Mouse (Mus musculus) spleen, postnatal 10 days (tissue): ENCODE measurements at regions not wholly inside any gene's neighbourhood (a gene's known extent, or its start where the extent isn't known, plus 50 kb on each side); places are given as distances from the start of the nearest gene placed in this dataset.
"Not testable (repeated sequence)": the region's sequence is repeated elsewhere in the genome, so short reads cannot be mapped to it uniquely, and the experiment has no call there.

Experiments used
- DNase-seq, 2 experiments: peaks; one replicate each; pipeline ENCODE4 v3.0.0; 2021 to 2022; ENCODE audit warnings: low spot score in 2 of 2

DNA sequence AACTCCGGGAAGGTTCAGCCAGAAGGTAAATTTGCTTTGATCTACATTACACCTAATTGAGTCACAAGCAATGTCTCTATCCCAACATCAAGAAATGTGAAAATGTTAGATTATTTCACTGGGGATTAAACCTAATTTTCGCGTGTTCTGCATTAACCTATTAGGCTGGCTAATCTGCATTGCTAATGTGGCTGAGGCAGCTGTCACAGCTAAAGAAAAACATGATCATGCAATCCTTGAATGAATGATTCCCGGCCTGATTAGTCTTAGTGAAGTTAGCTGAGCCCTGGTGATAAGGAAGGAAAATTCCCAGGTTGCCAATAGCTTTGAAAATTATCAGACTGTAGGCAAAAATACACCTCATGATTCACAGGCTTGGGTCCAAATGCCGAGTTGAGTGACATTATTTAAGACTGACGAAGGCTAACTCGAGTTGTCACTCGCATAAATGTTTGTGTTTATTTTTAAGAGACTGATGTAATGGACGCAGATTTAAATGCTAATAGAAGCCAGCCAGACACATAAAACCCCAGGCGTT is 131.5 kb upstream of the Kiz start:
- no peak for DNase-seq

- no peak for DNase-seq
Measured at GRCm38 (mm10) chr2:146724924-146725555, 130.6 kb upstream of the Kiz start.

GRCm38 (mm10) chr2:146728693-146729092 is 127.0 kb upstream of the Kiz start:
- DNase-seq, result no peak

GRCm38 (mm10) chr2:146731081-146731480 is 124.6 kb upstream of the Kiz start:
- no peak for DNase-seq

GRCm38 (mm10) chr2:146732891-146733290 is 122.8 kb upstream of the Kiz start:
- DNase-seq, result not testable (repeated sequence)

DNA sequence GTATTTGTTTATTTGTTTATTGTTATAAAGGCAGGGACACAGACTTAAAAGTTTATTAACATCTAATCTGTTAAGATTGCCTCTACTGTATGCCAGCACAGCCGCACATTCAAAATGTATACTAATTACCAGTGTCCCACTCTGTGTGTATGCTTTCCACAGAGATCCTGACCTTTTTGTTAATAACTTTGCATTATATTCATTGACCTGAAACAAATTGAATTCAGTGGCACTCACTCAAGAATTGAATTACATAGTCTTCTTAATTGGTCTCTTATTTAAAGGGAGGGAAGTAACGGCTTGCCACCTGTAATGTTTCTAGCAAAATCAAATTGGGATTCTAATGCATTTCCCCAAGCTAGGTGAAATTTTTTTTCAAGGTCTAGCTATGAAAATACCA is 111.3 kb upstream of the Kiz start:
- no peak for DNase-seq

GRCm38 (mm10) chr2:146745012-146745682 is 110.5 kb upstream of the Kiz start:
- DNase-seq, result no peak

DNA sequence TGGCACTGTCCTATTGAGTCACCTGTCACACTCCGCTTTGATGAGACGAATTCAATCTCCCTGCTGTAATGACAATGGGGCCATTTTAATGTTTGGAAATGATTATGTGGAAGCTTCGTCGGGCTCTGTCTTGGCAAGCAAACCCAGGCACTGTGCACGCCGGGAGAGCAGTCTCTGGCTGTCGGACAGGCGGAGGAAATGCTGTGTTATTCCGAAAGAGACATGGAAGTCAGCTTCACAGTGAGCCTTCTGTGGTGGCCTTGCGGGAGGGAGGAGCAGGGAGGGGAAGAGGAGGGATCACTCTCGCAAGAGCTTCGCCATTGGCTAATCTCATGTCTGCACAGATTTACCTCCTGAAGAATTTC is 110.0 kb upstream of the Kiz start:
- DNase-seq, result no peak

DNA sequence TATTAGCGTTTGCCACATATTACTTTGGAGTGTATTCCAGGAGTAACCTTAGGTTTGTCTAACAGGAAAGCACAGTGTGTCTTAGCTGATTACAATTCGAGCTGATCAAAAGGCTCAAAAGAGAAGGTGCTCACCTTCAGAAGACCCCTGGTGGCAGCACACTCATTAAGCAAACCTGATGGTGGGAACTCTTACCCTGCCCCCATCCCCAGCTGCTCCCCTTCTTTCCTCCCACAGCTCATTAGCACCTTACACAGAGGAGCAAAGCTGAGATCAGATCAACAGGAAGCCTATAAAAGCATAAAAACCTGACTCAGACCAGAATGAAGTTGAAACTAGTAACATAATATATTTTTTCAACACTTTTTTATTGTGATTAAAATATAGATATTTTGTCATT is 101.7 kb upstream of the Kiz start:
- DNase-seq, result no peak

DNA sequence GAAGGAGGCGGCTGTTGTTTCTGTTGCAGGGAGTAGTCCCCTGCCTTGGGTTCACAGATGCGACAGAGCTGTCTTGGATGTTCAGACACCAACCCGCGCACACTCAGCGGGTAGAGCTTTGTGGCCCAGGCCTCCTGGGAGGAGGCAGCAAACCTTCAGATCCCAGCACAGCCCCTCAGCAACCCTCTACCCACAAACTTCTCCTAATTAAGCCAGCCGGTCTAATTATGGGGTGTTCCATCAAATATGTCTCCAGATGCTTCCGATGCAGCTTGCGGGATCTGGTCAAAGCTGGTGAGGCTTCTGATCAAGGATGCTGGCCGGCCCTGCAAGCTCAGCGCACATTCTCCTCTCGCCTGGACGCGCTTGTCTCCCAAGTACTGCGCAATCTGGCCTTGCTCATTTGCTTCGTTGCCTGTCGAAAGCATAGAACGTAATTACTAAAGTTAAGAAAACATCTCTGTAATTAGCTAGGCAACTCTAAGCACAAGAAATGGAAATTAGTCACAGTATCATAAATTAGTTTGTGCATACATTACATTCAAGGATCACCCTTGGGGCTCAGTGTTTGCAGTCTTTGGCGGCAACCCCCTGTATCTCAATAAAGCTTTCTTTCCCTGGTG is 92.0 kb upstream of the Kiz start:
- DNase-seq, result no peak

DNA sequence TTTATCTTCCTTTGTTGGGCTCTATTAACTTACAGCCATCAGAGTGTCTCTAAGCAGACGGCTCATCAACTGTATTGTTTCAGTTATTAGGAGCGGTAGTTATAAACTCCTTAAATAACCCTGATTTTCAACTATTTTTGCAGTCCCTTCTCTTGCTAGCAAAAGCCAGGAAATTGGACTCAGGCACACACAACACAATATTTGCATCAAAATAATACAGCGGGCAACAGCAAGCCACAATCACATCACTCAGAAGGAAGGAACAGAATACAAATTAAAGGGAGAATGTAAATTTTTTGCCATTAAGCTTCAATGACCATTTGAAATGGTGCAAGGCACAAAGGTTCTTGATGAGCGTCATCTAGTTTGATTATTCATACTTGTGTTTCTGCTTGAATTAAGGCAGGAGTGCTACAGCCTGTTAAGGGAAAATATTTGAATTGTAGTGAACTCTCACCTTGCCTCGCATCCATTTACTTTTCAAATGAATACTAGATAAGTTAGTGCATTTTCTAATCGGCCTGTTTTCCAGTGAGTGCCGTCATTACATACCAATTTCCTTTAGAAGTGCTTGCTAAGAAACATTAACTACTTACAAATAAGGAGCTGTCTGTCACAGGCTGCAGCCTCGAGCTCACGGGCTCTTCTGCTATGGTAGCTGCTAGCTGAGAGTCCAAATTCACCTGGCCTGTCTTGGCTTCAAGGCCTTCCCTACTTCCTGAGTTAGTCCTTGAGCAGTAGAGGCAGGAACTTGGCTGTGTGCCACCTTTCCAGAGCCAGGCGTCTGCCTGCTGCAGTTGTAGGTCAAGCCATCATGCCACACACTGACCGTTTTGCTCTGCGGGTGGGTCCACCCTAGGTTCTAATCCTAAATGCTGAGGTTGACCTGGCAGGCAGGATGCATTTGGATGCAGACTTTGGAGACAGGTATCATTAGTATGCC is 91.1 kb upstream of the Kiz start:
- DNase-seq, result no peak

DNA sequence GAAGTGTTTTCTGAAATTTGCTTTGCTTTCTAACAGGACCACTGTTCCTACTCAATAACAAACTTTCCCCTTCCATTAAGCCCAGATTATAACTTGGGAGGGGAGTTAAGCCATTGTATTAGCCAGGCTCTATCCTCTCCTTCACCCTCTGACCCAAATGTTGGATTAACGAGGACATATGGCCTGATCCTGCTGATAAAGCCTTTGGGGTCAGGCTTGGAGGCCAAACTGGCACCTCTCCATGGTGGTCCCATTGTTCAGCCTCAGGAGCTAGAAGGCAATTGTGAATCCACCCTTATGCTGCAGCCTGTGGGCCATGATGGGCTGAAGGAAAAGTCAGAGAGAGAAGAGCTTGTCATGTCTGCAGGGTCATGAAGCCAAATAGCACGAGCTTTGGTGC is 80.8 kb upstream of the Kiz start:
- DNase-seq, result no peak

GRCm38 (mm10) chr2:146787132-146787810 is 68.4 kb upstream of the Kiz start:
- DNase-seq, result no peak

- DNase-seq, result no peak
Measured at GRCm38 (mm10) chr2:146787811-146788455, 67.7 kb upstream of the Kiz start.

DNA sequence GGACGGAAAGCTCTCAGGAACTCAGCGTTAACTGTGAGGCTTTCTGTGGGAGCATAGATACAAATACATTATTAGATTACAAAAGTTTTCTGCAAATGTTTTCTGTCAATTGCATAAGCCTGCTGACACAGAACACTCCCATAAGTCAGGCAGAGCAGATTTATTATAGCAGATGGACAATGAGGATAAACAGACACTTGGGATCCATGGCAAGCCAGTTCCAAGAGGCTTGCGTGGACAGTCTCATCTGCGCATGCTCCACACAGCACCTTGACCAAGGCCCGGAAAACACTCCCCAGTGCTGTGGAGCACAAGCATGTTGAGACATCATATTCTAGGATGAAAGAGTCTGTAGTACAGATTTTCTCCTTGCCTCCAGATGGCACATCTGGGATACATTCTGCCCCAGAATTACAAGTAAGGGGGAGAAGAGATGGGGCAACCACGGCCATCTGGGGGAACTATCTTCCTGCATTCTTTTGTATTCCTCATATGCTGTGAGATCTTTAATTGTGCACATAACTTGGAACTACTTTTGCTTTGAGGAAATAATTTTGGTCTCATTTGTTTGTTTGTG is 62.7 kb upstream of the Kiz start:
- no peak for DNase-seq

DNA sequence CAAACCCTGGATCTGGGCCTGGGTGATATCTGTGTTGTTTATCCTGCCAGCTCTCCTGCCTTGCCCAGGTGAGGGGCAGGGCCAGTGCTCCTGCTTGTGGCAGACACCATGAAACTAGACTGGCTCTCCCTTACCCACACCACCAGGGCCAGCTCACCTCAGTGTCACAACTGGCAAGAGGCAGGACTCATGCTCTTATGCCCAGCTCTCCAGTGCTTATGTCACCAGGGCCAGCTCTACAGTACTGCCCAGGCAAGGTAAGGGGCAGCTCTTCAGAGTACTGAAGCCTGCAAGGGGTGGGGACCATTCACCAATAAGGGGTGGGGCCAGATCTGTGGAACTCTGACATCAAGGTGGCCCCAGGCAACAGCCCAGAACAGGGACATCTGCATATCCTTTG is 52.7 kb upstream of the Kiz start:
- no peak for DNase-seq
